Mouse (Mus musculus): ENCODE measurements around the gene Tbccd1.

DNA sequence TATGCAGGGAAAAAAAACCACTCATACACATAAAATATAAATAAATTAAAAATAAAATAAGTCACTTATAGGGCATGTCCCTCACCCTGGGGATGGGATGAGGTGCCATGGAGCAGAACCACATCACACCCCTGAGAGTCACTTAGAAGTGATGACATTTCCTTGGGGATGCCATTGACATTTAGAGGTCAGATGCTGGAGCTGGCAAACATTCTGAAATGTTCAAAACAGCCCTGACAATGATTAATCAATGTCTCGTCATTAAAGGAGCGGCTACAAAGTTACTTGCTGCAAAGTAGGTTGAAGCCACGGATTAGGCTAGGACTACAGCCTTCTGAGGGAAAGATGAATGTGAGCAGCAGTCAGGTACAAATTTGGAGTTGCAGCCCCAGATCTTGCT, 43.9 kb upstream of the Tbccd1 start:
- TF ChIP-seq CTCF (IDR thresholded peaks at IDR 0.05; ENCODE audit: insufficient read depth, low read depth, low read length) (no peak), POLR2A (IDR thresholded peaks at IDR 0.05; ENCODE audit: insufficient read depth, low read depth, low read length) (no peak)

Data from olfactory bulb, adult 2 months (tissue).